Mouse (Mus musculus): ENCODE data around the gene Ints1. TPM values are rescaled to one million over a fixed set of nuclear protein-coding genes. Genes with fewer than 3 reads are reported as not detected.

Ints1 gene
- polyA plus RNA-seq, 1 experiment from 2014 or later, result 35.3 TPM

DNA sequence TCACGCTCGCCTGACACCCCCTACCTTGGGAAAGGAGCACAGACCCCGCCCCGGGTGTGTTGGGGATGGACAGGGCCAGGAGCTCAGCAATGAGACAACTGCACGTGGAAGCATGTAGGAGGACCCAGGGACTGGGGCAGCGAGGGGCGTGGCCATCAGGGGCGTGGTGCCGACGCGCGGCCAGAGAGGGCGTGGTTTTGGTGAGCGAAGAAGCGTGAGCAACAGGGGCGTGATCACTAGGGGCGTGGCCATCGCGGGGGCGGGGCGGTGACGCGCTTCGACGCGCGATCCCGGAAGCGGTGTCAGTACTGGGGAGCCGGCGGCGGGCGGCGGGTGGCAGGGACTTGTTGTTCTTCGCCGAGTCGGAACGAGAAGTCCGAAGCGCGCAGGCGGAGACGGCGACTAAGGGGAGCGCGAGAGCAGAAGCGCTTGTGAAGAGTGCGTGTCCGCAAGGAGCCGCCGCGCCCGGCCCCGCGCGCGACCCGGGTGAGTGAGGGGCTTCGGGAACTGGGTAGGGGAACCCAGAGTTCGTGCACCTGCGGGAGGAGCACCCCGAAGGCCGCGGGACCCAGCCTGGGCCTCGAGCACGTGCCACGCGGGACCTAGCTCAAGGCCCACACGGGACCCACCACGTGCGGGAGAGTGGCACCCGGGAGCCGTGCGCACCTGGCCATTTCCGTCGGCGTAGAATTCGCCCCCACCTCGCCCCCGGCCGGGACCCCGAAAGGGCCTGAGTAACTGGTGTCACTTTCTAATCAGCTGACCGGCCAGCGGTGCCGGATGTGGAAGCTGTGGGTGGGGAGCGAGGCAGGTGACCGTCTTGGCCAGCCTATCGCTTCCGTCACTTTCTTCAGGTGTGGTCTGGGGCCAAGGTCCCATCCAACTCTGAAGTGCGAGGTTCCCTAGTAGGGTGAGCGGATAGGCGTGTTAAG, 16.0 kb upstream of the Ints1 start, which contains the start of gene Mafk:
Gene Mafk (plus strand): TSS at position 287 of the 932 bp plus-strand sequence.
- H3K4me3 ChIP-seq (ENCODE audit: low read depth, low read length), result peak within 1 kb of the TSS; percentile 83
- H3K4me2 ChIP-seq (replicated peaks; ENCODE audit: low read depth, low read length), result peak within 1 kb of the TSS; percentile 100
- peak; percentile 84 for ATAC-seq (ENCODE audit: insufficient number of reproducible peaks, insufficient read depth, low FRiP score, low read depth)
- H3K9me3 ChIP-seq (ENCODE audit: control insufficient read depth, low read depth, low read length), result no peaks in the 10 kb centered on the region
- under 1% methylated on average over 92 of the region's 92 CpGs for WGBS
- H3K9ac ChIP-seq (replicated peaks; ENCODE audit: low read depth, low read length), result peak within 1 kb of the TSS; percentile 53; the same call in 1 of the 2 replicates
- H3K27ac ChIP-seq (ENCODE audit: low read length), result peak within 1 kb of the TSS; percentile 56
- peaks cover 29% of the 10 kb centered on the region for H3K4me1 ChIP-seq (ENCODE audit: control insufficient read depth, insufficient read depth, low read length)
- no peaks in the 10 kb centered on the region for H3K36me3 ChIP-seq (ENCODE audit: control insufficient read depth, insufficient read depth, low read length)
- H3K27me3 ChIP-seq (ENCODE audit: control insufficient read depth, insufficient read depth, low read length), result no peaks in the 10 kb centered on the region

DNA sequence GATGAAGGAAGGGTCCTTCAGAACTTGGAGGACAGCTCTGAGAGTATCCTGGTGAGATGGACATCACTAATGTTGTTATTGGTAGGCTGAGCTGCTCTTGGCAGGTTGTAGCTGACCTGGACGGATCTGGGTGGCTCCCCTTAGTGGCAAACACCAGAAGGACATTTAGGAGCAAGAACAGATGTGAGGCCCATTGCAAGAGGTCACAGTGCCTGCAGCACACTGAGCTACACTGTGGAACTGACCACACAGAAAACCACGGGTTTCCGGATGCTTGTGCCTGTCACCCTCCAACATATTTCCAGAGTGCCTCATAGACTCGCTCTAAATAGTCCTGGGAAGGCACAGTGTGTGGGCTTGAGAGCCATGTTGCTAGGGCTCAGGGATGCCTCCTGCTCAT, 14.0 kb upstream of the Ints1 start:
- Histone ChIP-seq H3K4me3 (ENCODE audit: low read depth, low read length) (no peak overlapping the region), H3K36me3 (ENCODE audit: control insufficient read depth, insufficient read depth, low read length) (no peaks in the 10 kb centered on the region), H3K4me1 (ENCODE audit: control insufficient read depth, insufficient read depth, low read length) (peaks cover 26% of the 10 kb centered on the region), H3K27ac (ENCODE audit: low read length) (no peak overlapping the region), H3K9me3 (ENCODE audit: control insufficient read depth, low read depth, low read length) (no peaks in the 10 kb centered on the region), H3K9ac (replicated peaks; ENCODE audit: low read depth, low read length) (no peak overlapping the region), H3K4me2 (replicated peaks; ENCODE audit: low read depth, low read length) (no peak overlapping the region), H3K27me3 (ENCODE audit: control insufficient read depth, insufficient read depth, low read length) (no peaks in the 10 kb centered on the region)
- no peak for ATAC-seq (ENCODE audit: insufficient number of reproducible peaks, insufficient read depth, low FRiP score, low read depth)
- WGBS, result 59% methylated on average over 4 of the region's 4 CpGs

DNA sequence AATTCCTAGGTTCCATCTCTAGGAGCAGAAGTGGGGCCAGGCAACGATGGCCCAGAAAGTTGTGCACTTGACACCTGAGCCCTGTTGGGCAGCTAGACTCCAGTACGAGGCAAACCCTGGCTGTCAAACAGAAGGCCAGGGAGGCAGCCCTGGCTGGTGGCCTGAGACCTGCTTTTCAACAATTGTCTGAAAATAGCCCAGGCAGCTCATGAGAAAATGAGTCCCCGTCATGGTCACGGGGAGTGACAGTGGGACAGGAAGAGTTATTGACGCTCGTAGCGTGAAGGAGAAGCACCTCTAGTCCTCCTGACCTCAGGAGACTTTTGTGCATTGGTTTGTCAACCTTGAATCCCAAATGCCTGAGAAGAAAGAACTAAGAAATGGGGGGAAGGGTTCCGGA, 5.9 kb upstream of the Ints1 start:
- Histone ChIP-seq H3K36me3 (ENCODE audit: control insufficient read depth, insufficient read depth, low read length) (no peaks in the 10 kb centered on the region), H3K4me3 (ENCODE audit: low read depth, low read length) (no peak overlapping the region), H3K27me3 (ENCODE audit: control insufficient read depth, insufficient read depth, low read length) (no peaks in the 10 kb centered on the region), H3K9me3 (ENCODE audit: control insufficient read depth, low read depth, low read length) (no peaks in the 10 kb centered on the region), H3K4me2 (replicated peaks; ENCODE audit: low read depth, low read length) (no peak overlapping the region), H3K4me1 (ENCODE audit: control insufficient read depth, insufficient read depth, low read length) (no peaks in the 10 kb centered on the region), H3K27ac (ENCODE audit: low read length) (no peak overlapping the region), H3K9ac (replicated peaks; ENCODE audit: low read depth, low read length) (no peak overlapping the region)
- WGBS, result 74% methylated on average over 8 of the region's 8 CpGs
- no peak for ATAC-seq (ENCODE audit: insufficient number of reproducible peaks, insufficient read depth, low FRiP score, low read depth)

DNA sequence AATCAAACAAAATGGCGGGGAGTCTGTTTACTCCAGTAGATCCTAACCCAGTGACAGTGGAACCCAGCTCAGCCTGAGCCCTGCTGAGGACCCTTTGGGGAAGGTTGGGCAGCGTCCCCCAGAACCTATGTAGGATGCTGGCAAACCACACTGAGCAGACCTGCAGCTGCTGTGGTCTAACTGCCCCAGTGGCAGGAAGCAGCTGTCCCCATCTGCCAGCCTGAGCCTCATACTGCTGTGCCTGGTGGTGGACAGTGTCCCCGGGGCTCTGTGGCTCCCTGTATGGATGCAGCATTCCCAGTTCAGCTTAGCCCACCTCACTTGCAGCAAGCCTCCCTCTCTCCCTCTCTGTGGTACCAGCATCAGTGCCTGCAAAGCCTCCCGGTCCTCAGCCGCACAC, 1.5 kb upstream of the Ints1 start:
- Histone ChIP-seq H3K27me3 (ENCODE audit: control insufficient read depth, insufficient read depth, low read length) (no peaks in the 10 kb centered on the region), H3K4me2 (replicated peaks; ENCODE audit: low read depth, low read length) (no peak overlapping the region), H3K9ac (replicated peaks; ENCODE audit: low read depth, low read length) (no peak overlapping the region), H3K36me3 (ENCODE audit: control insufficient read depth, insufficient read depth, low read length) (peaks cover 6% of the 10 kb centered on the region), H3K4me1 (ENCODE audit: control insufficient read depth, insufficient read depth, low read length) (peaks cover 6% of the 10 kb centered on the region; the same call in 1 of the 2 replicates), H3K9me3 (ENCODE audit: control insufficient read depth, low read depth, low read length) (no peaks in the 10 kb centered on the region), H3K27ac (ENCODE audit: low read length) (no peak overlapping the region), H3K4me3 (ENCODE audit: low read depth, low read length) (no peak overlapping the region)
- WGBS, result 84% methylated on average over 5 of the region's 5 CpGs
- ATAC-seq (ENCODE audit: insufficient number of reproducible peaks, insufficient read depth, low FRiP score, low read depth), result no peak

DNA sequence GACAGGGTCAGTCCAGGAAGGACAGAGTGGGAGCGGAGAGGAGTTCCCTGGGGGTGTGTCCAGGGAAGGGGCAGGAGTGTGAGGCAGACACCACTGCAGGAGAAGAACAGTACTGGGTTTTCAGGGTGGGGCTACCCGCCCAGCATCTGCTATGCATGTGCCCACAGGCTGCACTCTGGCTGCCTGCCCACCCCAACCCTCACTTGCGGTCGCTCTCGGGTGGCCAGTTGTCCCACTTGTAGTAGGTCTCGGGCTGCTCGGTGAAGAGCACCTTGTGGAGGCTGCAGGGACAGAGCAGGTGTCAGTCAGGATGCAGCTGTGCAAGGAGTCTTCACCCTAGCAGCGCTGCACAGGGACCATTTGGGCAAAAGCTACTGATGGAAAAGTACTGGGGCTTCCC, 7.3 kb downstream of the Ints1 start:
- WGBS, result 87% methylated on average over 8 of the region's 8 CpGs

DNA sequence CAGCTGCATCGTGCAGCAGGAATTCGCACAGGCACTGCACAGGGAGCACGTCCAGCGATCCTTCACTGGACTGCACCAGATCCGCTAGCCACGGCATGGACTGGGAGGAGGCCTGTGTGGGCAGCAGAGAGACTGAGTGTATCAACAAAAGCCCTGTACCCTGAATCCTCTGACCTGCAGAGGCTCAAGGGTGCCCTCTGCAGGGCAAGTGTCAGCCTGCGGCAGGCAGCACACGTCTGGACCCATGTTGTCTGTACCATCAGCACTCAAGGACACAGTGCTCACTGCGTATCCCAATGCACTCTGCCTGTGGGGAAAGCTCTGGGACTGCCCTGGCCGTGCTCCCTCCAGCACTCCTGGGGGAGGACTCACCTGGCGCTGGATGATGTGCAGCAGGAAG, 11.2 kb downstream of the Ints1 start:
- H3K27ac ChIP-seq (ENCODE audit: low read length), result no peak overlapping the region
- no peak overlapping the region for H3K4me3 ChIP-seq (ENCODE audit: low read depth, low read length)
- no peak overlapping the region for H3K4me2 ChIP-seq (replicated peaks; ENCODE audit: low read depth, low read length)
- no peak overlapping the region for H3K9ac ChIP-seq (replicated peaks; ENCODE audit: low read depth, low read length)
- ATAC-seq (ENCODE audit: insufficient number of reproducible peaks, insufficient read depth, low FRiP score, low read depth), result no peak
- H3K9me3 ChIP-seq (ENCODE audit: control insufficient read depth, low read depth, low read length), result no peaks in the 10 kb centered on the region
- 74% methylated on average over 11 of the region's 11 CpGs for WGBS
- H3K4me1 ChIP-seq (ENCODE audit: control insufficient read depth, insufficient read depth, low read length), result no peaks in the 10 kb centered on the region
- H3K27me3 ChIP-seq (ENCODE audit: control insufficient read depth, insufficient read depth, low read length), result no peaks in the 10 kb centered on the region
- peaks cover 81% of the 10 kb centered on the region for H3K36me3 ChIP-seq (ENCODE audit: control insufficient read depth, insufficient read depth, low read length)

More for the DNA sequence above, 7.3 kb downstream of the Ints1 start:
- Histone ChIP-seq H3K4me3 (ENCODE audit: low read depth, low read length) (no peak overlapping the region), H3K4me1 (ENCODE audit: control insufficient read depth, insufficient read depth, low read length) (no peaks in the 10 kb centered on the region), H3K9me3 (ENCODE audit: control insufficient read depth, low read depth, low read length) (no peaks in the 10 kb centered on the region), H3K27ac (ENCODE audit: low read length) (no peak overlapping the region), H3K36me3 (ENCODE audit: control insufficient read depth, insufficient read depth, low read length) (peaks cover 79% of the 10 kb centered on the region), H3K4me2 (replicated peaks; ENCODE audit: low read depth, low read length) (no peak overlapping the region), H3K9ac (replicated peaks; ENCODE audit: low read depth, low read length) (no peak overlapping the region), H3K27me3 (ENCODE audit: control insufficient read depth, insufficient read depth, low read length) (no peaks in the 10 kb centered on the region)
- no peak for ATAC-seq (ENCODE audit: insufficient number of reproducible peaks, insufficient read depth, low FRiP score, low read depth)

DNA sequence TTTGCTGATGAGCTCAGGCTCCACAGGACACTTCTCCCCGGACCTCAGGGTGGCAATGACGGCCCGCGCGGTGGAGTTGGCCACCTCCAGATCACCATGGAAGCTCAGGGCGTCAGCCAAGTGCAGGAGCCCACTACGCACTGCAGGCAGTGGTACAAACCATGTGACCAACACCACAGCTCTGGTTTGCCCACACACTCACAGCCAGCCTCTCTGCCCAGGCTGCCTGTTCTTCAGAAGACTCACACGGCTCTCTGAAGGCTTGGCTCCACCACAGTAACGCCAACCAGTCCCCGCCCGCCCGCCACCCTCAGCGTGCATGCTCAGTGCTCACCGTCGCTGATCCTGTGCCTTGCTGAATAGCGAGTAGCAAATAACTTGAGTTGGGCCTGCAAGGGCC, 17.4 kb downstream of the Ints1 start:
- ATAC-seq (ENCODE audit: insufficient number of reproducible peaks, insufficient read depth, low FRiP score, low read depth), result no peak
- Histone ChIP-seq H3K9ac (replicated peaks; ENCODE audit: low read depth, low read length) (no peak overlapping the region), H3K27me3 (ENCODE audit: control insufficient read depth, insufficient read depth, low read length) (no peaks in the 10 kb centered on the region), H3K27ac (ENCODE audit: low read length) (no peak overlapping the region), H3K9me3 (ENCODE audit: control insufficient read depth, low read depth, low read length) (no peaks in the 10 kb centered on the region), H3K36me3 (ENCODE audit: control insufficient read depth, insufficient read depth, low read length) (peaks cover 68% of the 10 kb centered on the region), H3K4me2 (replicated peaks; ENCODE audit: low read depth, low read length) (no peak overlapping the region), H3K4me3 (ENCODE audit: low read depth, low read length) (no peak overlapping the region), H3K4me1 (ENCODE audit: control insufficient read depth, insufficient read depth, low read length) (no peaks in the 10 kb centered on the region)
- 87% methylated on average over 16 of the region's 16 CpGs for WGBS

DNA sequence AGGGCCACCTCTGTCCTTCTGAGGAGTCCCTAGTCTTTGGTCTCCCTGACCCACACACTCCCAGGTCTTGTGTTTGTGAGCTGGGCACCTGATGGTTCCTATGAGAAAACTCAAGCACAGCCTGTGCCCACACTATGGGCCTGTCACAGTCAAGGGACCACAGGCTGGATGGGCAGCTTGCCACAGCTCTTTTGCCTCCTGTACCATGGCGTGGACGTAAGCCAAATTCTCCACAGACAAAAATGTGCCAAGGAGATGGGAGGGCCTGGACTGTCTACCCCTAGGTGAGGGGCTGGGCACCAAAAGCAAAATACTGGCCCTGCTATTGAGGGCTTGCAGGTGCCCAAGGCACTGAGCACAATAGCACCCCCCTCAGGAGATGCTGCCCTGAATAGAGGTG, 18.9 kb downstream of the Ints1 start:
- H3K4me1 ChIP-seq (ENCODE audit: control insufficient read depth, insufficient read depth, low read length), result no peaks in the 10 kb centered on the region
- no peak overlapping the region for H3K4me2 ChIP-seq (replicated peaks; ENCODE audit: low read depth, low read length)
- no peaks in the 10 kb centered on the region for H3K27me3 ChIP-seq (ENCODE audit: control insufficient read depth, insufficient read depth, low read length)
- H3K9ac ChIP-seq (replicated peaks; ENCODE audit: low read depth, low read length), result no peak overlapping the region
- peaks cover 61% of the 10 kb centered on the region for H3K36me3 ChIP-seq (ENCODE audit: control insufficient read depth, insufficient read depth, low read length)
- WGBS, result 96% methylated on average over 2 of the region's 2 CpGs
- ATAC-seq (ENCODE audit: insufficient number of reproducible peaks, insufficient read depth, low FRiP score, low read depth), result no peak
- H3K4me3 ChIP-seq (ENCODE audit: low read depth, low read length), result no peak overlapping the region
- no peak overlapping the region for H3K27ac ChIP-seq (ENCODE audit: low read length)
- H3K9me3 ChIP-seq (ENCODE audit: control insufficient read depth, low read depth, low read length), result no peaks in the 10 kb centered on the region
